Mouse (Mus musculus) frontal cortex, adult 2 months (tissue): ENCODE results near the gene Atxn1. TPM values are rescaled to one million over a fixed set of nuclear protein-coding genes. Genes with fewer than 3 reads are reported as not detected.
A peak's percentile ranks its signal among the peaks of the same experiment; 100 is the strongest.

Experiments
- DNase-seq, 2 experiments: peaks; one replicate each; pipeline ENCODE4 v3.0.0; 2022; ENCODE audit warnings: low spot score in 1 of 2; ENCODE audit errors: extremely low spot score in 1 of 2
- polyA plus RNA-seq: library from polyadenylated mRNA; depleted of rRNA; stranded (reverse); fragments of >200 nt; gene quantifications from 2 replicates; pipeline ENCODE4 v1.2.3, GENCODE M21; 2012

Gene Atxn1
- polyA plus RNA-seq, 1 experiment = 27.3 TPM

DNA sequence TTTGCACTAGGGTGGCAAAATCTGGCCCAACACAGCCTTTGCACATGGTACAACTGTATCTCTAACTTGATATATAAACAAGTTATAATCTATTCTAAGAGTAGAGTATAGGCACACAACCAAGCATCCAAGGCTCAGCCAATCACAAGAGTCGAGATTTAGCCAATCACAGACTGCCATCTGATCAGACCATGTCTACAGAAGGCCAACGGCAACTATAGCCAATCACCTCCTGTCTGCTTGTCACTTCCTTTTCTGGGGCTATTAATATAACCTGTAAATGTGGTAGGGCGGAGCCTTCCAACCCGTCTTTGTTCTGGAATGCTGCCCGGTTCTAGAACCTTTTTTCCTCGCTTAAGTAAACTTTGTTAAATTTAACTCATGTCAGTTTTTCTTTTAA, 167.1 kb downstream of the Atxn1 start:
- no peak for DNase-seq

DNA sequence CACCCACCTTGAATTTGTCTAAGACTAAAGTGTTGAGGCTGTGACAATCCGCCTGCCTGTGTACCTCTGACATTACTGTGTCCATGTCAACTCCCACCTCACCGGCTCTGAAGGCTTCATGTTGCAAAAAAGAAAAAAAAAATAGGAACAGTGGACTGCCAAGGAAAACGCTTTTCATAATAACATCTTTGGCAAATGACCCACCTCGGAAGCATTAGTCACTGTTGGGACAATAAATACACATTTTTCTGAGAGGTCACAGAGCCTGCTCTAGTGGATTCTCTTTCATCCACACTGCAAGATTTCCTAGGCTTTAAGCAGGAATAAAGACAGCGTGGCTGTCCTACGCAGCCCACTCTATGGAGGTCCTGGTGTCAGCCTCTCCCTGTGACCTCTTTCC, 168.5 kb downstream of the Atxn1 start:
- no peak for DNase-seq

DNA sequence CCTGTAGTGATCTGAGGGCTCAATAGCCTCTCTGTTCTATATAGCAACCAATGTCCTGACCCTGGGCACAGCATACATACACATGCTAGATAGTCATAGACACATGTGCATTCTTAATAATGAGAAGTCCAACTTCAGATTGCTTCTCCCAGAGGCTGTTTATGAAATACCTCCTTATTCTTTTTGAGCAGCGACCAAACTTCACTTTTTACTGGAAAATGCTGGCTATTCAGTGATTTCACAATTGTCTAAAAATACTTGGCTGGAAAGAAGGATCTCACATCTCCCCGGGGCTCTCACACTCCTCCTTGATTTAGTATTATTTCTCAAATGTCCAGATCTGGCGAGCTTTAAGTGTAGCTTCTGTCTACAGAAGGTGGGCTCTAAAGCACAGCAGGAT, 171.0 kb downstream of the Atxn1 start:
- no peak for DNase-seq

DNA sequence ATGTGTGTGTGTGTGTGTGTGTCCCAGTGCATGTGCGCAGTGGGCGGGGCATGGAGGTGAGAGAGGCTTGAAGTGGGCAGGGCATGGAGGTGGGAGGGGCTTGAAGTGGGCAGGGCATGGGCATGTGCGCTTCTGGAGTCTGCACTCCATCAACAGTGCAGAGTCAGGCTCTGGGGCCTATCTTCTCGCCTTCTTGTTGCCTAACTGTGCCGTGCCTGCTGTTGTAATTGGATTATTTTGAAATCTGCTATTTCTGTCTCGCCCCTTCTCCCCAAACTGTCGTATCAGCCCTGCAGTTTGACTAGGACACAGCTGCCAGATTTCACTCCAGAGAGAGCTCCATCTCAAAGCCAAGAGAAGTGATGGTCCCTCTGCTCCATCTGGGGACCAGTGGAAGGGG, 178.4 kb downstream of the Atxn1 start:
- DNase-seq = no peak

DNA sequence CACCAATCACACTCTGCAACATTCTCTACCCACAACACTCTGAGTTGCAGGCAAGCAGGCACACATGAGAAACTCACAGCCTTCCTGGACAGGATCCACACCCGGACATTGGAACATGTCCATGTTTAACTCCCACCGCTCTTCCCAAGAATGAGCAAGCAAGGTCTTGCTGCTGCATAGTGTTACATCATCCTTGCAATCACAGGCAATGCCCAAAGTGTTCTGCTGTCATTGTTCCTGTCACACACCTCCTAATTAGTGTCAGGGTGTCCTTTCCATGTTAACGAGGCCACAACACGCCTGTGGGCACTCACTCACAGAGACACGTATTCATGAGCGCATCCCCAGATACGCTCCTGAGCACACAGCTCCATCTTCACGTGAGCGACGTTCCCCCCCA, 181.1 kb downstream of the Atxn1 start:
- peak in 1 of 2 experiments; percentile 60 for DNase-seq

DNA sequence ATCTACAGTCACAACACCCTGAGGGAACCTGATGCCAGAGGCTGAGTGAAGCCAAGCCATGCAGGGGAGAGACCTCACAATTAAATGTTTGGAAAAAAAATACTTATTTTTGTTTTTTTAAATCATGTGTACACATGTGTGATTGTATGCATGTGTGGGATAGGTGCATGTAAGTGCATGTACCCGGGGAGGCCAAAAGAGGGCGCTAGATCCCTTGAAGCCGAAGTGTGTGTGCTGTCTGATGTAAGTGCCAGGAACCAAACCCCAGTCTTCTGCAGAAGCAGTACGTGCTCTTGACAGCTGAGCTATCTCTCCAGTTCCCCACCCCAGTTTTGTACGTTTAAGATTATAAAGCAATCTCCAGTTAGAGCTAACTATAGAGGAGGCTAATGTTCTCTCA, 186.1 kb downstream of the Atxn1 start:
- DNase-seq = no peak

DNA sequence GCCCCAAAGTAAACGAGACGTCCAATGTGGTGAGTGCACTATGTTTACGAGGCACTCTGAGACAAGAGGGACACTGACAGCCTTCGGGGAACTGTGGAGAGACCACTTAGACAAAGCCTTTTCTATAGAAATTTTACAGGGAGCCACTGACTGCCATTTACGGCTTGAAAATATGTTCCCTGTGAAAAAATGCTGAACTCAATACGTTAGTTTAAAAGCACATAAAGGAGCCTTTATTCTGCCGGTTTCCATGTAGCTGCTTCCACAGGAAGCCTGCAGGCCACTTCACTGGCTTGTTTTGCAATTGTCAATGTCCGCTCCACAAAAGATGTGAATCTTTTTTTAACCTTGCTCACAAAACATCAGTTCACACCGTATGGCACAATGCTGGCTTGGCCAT, 186.6 kb downstream of the Atxn1 start:
- DNase-seq = no peak

DNA sequence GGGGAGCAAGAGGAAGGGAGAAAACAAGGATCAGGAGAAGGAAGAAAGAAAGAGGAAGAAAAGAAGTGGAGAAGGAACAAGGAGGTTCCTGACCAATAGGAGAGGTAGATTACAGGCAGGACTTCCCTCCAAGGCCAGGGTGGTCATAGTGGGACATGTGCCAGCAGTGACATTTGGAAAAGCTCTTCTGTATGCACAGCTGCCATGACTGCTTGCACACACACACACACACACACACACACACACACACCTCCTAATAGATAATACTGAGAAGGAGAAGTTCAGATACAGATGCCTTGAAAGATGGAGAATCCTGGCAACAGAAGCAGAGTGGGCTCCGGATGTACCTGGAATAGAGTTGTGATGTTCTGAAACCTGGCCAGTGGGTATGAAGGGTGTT, 189.3 kb downstream of the Atxn1 start:
- DNase-seq = no peak

DNA sequence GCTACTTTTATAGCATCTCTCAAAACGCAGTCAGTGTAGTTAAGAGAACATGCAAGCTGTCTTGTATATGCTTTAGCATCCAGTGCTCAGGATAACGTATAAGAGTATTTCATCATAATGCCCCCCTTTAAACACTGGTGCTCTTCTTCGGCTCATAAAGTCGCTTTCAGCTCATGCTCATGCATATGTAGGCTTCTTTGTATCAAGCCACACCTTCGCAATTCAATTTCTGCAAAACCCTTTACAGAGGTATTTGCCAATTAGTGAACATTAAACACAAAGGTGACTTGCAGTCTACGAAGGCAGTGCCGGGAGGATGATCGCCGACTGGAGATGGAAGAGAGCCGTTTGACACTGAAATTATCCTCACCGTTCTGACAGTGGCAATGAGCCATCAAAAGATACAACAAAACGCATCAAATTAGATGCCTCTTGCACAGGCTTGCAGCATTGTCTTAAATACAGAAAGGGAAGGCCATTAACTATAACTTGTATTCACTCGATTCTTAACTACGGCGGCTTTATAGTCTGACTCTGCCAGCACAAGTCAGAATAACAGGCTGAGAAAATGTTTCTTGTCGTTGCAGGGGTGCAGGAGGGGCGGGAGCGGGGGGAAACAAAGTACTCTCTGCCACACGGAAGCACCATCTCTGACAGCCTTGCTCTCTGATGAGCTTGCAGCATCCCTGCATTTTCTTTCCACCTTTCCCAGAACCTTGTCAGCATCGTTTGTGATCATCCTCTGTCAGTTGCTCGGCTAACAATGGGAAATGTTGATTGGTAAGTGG, 191.2 kb downstream of the Atxn1 start:
- no peak for DNase-seq

DNA sequence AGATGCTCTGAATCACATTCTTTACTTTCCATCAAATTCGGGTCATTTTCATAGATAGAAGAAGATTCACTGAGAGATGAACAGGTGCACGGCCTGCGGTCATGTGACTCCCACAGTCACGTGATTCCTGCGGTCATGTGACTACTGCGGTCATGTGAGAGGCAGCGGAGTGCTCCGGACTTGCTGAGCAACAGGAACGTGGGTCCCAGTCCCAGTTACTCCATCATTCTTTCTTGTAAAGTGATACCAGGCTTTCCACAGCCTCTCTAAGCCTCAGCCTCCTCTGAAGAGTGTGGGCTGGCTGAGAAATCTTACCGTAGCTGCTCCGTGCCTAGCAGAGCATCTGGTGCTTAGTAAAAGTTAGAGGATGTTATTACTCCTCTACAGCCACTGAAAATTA, 195.1 kb downstream of the Atxn1 start:
- peak in 1 of 2 experiments; percentile 68 for DNase-seq

DNA sequence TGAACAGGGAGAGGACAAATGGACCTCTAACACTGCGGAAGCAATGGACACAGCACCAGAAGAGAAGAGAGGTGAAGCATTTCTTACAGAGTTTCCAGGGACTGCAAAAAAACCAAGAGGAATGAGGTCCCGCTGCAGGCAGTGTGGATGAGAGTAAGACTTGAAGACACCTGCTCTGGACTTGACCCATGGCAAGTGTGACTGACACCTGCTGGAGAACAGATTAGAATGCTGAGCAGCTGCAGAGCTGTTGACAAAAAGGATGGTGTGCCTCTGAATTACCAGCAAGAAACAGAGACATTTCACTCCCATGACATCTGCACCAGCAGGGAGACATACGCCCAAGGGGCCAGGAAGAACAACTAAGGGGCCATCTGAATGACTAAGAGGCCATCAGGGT, 196.6 kb downstream of the Atxn1 start:
- DNase-seq = no peak

DNA sequence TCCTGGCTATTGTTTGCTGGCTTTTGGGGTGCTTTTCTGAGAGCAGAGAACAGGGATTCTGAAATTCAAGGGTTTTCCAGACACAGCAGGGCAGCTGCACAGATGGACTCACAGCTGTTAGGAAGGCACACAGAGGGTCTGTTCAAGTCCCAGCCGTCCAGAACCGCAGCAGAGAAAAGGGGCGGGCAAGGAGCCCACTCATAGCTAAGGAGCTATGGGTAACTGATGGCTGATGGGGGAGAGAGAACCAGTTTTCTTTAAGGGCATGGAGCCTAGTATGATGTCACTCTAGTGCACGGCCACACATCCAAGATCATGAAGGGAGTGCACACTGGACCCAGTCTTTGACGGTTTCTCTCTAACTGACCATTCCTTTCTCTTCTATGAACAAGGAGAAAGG, 200.5 kb downstream of the Atxn1 start:
- DNase-seq = no peak

DNA sequence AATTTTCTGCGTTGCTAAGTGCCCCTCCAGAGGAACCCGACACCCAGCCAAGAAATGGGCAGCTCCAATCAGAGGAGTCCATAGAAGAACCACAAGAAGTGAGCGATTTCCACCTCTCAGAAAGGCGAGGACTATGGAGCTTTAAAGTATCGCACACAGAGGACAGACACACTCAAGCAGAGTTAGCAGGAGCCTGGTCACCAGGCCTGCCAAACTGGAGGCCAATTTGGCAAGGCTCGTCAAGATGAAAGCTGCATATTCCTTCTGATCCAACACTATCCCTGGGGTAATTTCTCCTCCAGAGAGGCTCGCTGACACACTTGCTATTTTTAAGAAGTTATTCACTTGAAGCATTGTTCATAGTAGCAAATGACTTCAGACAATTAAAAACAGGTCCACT, 202.5 kb downstream of the Atxn1 start:
- DNase-seq = no peak

DNA sequence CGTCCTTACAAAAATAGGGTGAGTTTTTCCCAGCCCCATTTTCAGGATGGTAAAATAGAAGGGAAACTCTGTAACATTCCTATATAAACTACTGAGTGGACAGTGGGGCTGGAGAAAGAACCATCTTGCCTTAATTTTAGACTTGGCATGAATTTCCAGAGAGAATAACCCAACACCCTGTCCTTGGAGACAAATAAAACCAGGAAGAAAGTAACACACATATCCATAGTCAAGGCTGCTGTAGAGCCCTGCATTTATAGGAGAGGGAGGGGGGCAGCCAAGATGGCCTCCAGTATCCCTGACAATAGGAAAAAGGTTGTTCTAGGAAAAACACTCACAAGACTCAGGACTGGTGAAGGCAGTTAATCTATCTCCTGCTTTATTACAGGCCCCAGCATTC, 210.3 kb downstream of the Atxn1 start:
- no peak for DNase-seq

DNA sequence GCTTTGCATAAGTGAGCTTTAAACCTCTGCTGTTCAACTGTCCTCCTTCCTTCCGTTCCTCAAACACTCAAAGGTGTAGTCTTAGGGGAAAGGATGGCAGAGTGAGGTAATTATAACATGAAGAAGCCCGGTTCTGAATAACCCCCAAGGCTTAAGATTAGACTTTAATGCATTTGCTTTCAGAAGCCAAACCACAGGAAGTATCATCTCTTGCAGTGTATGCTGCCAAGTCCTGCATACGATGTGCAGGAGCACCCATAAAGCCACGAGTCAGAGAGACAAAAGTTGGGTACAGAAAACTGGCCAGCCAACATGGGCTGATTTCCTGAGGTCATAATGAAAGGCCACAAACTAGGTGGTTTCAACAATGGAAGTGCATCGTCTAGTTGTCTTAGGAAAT, 212.3 kb downstream of the Atxn1 start:
- no peak for DNase-seq

DNA sequence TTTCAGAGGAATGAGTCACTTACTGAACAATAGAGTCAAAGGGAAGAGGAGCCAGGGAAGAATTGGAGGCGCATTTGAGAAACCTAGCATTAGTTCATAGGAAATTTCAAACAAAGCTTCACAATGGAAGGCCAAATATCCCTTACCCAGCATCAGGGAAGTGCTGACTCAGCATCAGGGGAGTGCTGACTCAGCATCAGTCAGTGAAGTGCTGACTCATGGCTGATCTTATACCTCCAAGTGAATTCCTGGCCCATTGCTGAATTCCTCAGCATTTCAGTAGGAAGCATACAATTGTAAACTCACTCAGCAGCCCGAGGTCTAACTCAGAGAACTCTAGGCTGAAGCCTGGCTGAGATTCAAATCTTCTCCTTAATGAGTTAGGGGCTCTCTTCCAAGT, 213.6 kb downstream of the Atxn1 start:
- peak in 1 of 2 experiments; percentile 52 for DNase-seq

DNA sequence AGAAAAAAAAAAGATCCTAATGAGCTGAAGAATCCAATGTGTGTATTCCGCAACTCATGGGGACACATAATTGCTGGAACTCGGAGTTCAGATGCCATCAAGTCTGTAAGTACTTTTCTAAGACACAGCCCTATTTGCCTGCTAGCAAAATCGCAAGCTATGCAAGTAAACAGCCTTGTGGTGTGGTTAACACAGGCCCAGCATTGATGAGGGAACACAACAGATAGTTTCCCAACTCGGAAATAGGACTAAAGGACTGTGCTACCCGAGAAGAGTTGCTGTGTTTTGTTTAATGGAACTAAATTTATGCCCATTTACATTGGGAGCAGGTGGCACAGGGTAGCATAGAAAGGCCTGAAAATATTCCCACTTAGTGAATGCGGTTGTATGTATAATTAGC, 214.2 kb downstream of the Atxn1 start:
- DNase-seq = no peak

DNA sequence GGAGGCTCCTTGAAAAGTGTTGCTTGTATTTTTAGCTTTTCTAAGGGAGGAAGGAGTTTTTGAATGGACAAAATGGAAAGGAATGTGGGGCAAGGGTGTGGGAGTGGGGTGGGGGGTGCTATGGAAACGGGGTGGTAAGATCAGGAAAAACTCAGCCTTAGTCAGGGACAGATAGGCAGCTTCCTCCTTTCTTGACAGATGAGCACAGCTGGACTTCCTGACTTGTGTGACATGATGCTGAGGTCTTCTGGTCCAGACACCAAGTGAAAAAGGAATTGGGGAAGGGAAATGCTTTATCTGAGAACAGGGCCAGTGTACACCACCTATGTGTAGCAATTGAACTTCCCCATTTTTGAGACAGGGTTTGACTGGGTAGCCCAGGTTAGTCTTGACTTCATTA, 214.9 kb downstream of the Atxn1 start:
- DNase-seq = no peak

DNA sequence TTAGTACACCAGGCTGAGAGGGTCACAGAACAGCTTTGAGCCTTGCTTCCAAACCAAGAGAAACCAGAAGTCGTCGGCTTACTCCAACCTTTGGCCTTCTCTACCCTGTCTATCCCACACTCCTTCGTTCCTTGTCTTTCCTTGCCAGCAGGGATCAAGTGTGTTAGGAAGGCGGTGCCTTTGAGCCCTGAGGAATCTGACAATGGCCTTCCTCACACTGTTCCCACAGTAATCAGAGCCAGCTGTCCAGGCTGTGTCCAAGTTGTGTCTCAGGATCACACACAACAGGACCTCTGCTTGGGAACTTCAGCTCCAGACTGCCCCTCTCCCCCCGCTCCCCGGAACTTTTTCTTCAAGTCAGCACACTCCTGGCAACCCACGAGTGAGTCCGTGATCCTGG, 215.6 kb downstream of the Atxn1 start:
- DNase-seq = no peak

DNA sequence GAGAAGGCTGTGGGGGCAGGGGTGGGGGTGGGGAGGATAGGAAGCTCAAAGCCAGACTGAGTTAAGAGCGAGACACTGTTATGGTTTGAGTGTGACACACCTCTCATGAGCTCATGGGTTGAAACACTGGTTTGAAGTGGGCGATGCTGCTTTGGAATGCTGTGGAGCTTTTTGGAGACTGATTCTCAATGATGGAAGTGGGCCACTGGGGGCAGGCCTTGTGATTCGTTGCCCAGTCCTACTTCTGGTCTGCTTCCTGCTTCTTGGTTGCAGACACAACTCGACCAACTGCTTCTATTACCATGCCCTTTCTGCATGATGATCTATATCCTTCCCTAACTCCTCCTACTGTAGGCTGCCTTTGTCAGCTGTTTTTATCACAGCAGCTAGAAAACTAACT, 216.1 kb downstream of the Atxn1 start:
- DNase-seq = no peak

DNA sequence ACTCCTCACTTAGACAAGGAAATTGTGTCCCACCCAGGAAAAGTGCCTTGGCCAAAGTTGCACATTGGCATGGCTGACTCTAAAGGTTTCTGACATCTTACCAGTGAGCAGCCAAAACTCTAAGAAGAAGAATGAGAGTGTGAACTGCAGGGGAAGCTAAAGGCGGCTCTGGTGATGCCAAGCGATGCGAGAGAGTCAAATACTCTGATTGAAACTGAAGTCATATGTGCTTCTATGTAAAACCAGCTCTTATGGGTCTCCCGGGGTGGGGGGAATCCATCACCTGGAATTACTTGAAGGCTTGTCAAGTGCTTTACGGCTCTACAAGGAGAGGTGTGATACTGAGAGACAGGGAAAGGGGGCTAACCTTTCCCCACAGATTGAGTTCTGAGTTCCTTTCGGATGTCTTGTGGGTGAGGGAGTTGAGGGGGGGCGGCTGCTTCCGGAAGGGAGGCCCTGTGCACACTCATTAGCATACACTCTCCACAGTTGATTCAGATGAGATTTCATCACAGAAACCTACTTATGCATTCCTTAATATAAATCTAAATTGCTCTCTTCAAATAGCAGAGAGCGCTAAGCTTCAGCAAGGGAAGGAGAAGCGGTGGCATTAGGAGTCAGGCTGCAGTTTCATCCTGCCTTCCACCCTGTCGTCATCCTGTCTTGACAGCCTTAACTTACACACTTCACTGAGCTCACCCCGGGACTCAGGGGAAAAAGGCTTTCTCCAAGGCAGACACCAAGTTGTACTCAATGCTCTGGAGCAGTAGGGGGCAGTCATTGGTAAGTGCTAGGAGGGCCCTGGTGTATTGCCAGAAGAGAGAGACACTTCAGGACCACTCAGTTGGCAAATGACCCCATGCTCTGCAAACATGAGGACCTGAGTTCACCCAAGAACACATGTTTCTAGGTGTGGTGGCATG, 218.7 kb downstream of the Atxn1 start:
- DNase-seq = peak in 1 of 2 experiments; percentile 61
